Mouse (Mus musculus): Measurements from ENCODE around the gene Apoh.

GRCm38 (mm10) chr11:108362965-108363364, 19.8 kb downstream of the Apoh start:
- TF ChIP-seq POLR2A (IDR thresholded peaks at IDR 0.05; ENCODE audit: insufficient read depth, low read depth, low read length) (no peak), CTCF (IDR thresholded peaks at IDR 0.05; ENCODE audit: insufficient read depth, low read depth, low read length) (no peak)
